Mouse (Mus musculus) spleen, adult 10 weeks (tissue): ENCODE measurements around the gene Hist1h4d. TPM values are rescaled to one million over a fixed set of nuclear protein-coding genes. Genes with fewer than 3 reads are reported as not detected.

Experiments
- polyA plus RNA-seq: library from polyadenylated mRNA; stranded (reverse); fragments of 350-450 nt; fragmentation: Illumina TruSeq; extraction: RNeasy Lipid Tissue Mini Kit (QIAGEN cat#74804); gene quantifications from one replicate; pipeline ENCODE4 v1.2.3, GENCODE M21; 2015; ENCODE audit warnings: low replicate concordance; ENCODE audit not compliant: insufficient read depth

Gene Hist1h4d
- polyA plus RNA-seq, 1 experiment from 2014 or later: not detected

Other genes starting within 250 kb of the Hist1h4d start
- 40.2 TPM for gene Zfp322a, start 212.4 kb upstream of the Hist1h4d start, polyA plus RNA-seq
- 3.6 TPM for gene Abt1, start 157.7 kb upstream of the Hist1h4d start, polyA plus RNA-seq
- 0.23 TPM for gene Btn1a1, start 115.7 kb upstream of the Hist1h4d start, polyA plus RNA-seq
- gene Btn2a2, start 92.7 kb upstream of the Hist1h4d start, polyA plus RNA-seq: 0.15 TPM
- gene Hist1h4h, start 50.5 kb upstream of the Hist1h4d start, polyA plus RNA-seq: not detected
- not detected for gene Hist1h2af, start 47.7 kb upstream of the Hist1h4d start, polyA plus RNA-seq
- not detected for gene Hist1h3g, start 46.2 kb upstream of the Hist1h4d start, polyA plus RNA-seq
- gene Hist1h2bh, start 38.2 kb upstream of the Hist1h4d start, polyA plus RNA-seq: 0.36 TPM
- not detected for gene Hist1h3f, start 37.5 kb upstream of the Hist1h4d start, polyA plus RNA-seq
- not detected for gene Hist1h4f, start 29.9 kb upstream of the Hist1h4d start, polyA plus RNA-seq
- 0.11 TPM for gene Hist1h1d, start 28.3 kb upstream of the Hist1h4d start, polyA plus RNA-seq
- gene Hist1h3e, start 19.2 kb upstream of the Hist1h4d start, polyA plus RNA-seq: not detected
- 0.52 TPM for gene Hist1h2ae, start 10.4 kb upstream of the Hist1h4d start, polyA plus RNA-seq
- gene Hist1h2bg, start 10.2 kb upstream of the Hist1h4d start, polyA plus RNA-seq: 1.1 TPM
- gene Hist1h2bf, start 7.4 kb upstream of the Hist1h4d start, polyA plus RNA-seq: not detected
- not detected for gene Hist1h2ad, start 7.2 kb upstream of the Hist1h4d start, polyA plus RNA-seq
- 0.39 TPM for gene Hist1h3d, start 5.8 kb upstream of the Hist1h4d start, polyA plus RNA-seq
- gene Hist1h2be, start 39.5 kb downstream of the Hist1h4d start, polyA plus RNA-seq: 3.3 TPM
- gene Hist1h1e, start 41.0 kb downstream of the Hist1h4d start, polyA plus RNA-seq: 0.40 TPM
- gene Hist1h2ac, start 102.3 kb downstream of the Hist1h4d start, polyA plus RNA-seq: 0.75 TPM
- 19.4 TPM for gene Hist1h2bc, start 102.6 kb downstream of the Hist1h4d start, polyA plus RNA-seq
- gene Hist1h1t, start 114.2 kb downstream of the Hist1h4d start, polyA plus RNA-seq: not detected
- not detected for gene Hist1h4c, start 116.9 kb downstream of the Hist1h4d start, polyA plus RNA-seq
- 28.5 TPM for gene Hfe, start 129.3 kb downstream of the Hist1h4d start, polyA plus RNA-seq
- gene Hist1h1c, start 157.2 kb downstream of the Hist1h4d start, polyA plus RNA-seq: 26.6 TPM
- not detected for gene Hist1h3c, start 164.0 kb downstream of the Hist1h4d start, polyA plus RNA-seq
- not detected for gene Hist1h2bb, start 165.1 kb downstream of the Hist1h4d start, polyA plus RNA-seq
- gene Hist1h2ab, start 169.5 kb downstream of the Hist1h4d start, polyA plus RNA-seq: not detected
- not detected for gene Hist1h3b, start 170.7 kb downstream of the Hist1h4d start, polyA plus RNA-seq
- not detected for gene Hist1h4b, start 175.4 kb downstream of the Hist1h4d start, polyA plus RNA-seq
- gene Hist1h4a, start 179.6 kb downstream of the Hist1h4d start, polyA plus RNA-seq: not detected
- not detected for gene Hist1h3a, start 180.8 kb downstream of the Hist1h4d start, polyA plus RNA-seq
- gene Hist1h1a, start 182.1 kb downstream of the Hist1h4d start, polyA plus RNA-seq: not detected
- not detected for gene Trim38, start 188.3 kb downstream of the Hist1h4d start, polyA plus RNA-seq
- gene Slc17a2, start 225.4 kb downstream of the Hist1h4d start, polyA plus RNA-seq: not detected